11 mouse cellular contexts compared by ENCODE assay signal in the genomic region with DNA sequence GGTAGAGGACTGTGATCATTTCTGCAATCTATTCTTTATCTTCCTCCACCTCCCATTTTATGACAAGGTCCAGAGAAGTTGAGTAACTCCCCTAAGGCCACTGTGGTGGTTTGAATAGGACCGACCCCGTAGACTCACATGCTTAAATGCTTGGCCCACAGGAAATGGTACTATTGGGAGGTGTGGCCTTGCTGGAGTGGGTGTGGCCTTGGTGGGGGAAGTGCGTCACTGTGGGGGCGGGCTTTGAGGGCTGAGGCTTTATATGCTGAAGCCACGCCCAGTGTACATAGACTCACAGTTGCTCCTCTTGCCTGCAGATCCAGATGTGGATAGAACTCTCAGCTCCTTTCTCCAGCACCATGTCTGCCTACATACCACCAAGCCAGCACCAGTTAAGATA. TPM values are rescaled to one million over a fixed set of nuclear protein-coding genes. Genes with fewer than 3 reads are reported as not detected.
DNase-seq lines count a peak whose midpoint lies in the region; ATAC-seq lines count a peak whose summit lies in the region.
"Had no signal": no experiment of that assay in that cellular context is flagged by ENCODE, and none has a peak within 500 bp of the region (broad histone marks: within the 10 kb centered on the region; RNA-seq: fewer than 3 reads in every experiment).

No protein-coding gene starts in this region.

- H3K4me2 ChIP-seq in kidney, embryonic 16.5 days (replicated peaks; ENCODE audit: low read depth, low read length) = peak overlapping the region; percentile 39; the same call in 1 of the 2 replicates

- H3K4me1 ChIP-seq in kidney, embryonic 16.5 days (ENCODE audit: insufficient read depth, low read length) = peaks cover 30% of the 10 kb centered on the region

- no peak overlapping the region for H3K9ac ChIP-seq in kidney, embryonic 16.5 days (replicated peaks; ENCODE audit: low read length)

- WGBS in kidney, embryonic 16.5 days = 77% methylated on average over 5 of the region's 5 CpGs

- H3K27me3 ChIP-seq in kidney, embryonic 16.5 days (ENCODE audit: insufficient read depth, low read length) = no peaks in the 10 kb centered on the region

- ATAC-seq in kidney, embryonic 16.5 days (ENCODE audit: low FRiP score, low TSS enrichment) = peak; percentile 25
- 0 out of 2 replicates have a peak, but pooled peaks have one; percentile 18 for ATAC-seq in megakaryocyte, adult 5-6 weeks (ENCODE audit: poor library complexity, severe bottlenecking)

- no peak for DNase-seq in kidney, adult 9 months
- DNase-seq in 3134 (ENCODE audit: extremely low read depth, insufficient read length, low spot score) = peak; percentile 28
- DNase-seq in A20 (ENCODE audit: low read depth, low spot score) = peak; percentile 12
- no peak for DNase-seq in layer of hippocampus, adult 9-11 months
- no peak for DNase-seq in layer of hippocampus, postnatal 25 days (ENCODE audit: extremely low spot score in 1 of 2, low spot score in 1 of 2)
- DNase-seq: cerebellum, postnatal 14 days; heart, adult 2 months had no signal

- no peaks in the 10 kb centered on the region; the same call in 1 of the 2 replicates for H3K9me3 ChIP-seq in kidney, embryonic 16.5 days (ENCODE audit: low read length)

- H3K4me3 ChIP-seq in kidney, embryonic 16.5 days (ENCODE audit: low read length) = no peak overlapping the region
- H3K4me3 ChIP-seq: heart, adult 2 months had no signal

- no peaks in the 10 kb centered on the region for H3K36me3 ChIP-seq in kidney, embryonic 16.5 days (ENCODE audit: insufficient read depth, low read length)
- H3K36me3 ChIP-seq: G1E had no signal

- H3K27ac ChIP-seq in kidney, embryonic 16.5 days (ENCODE audit: low read length) = peak overlapping the region; percentile 89
- H3K27ac ChIP-seq: heart, adult 2 months; macrophage had no signal

RNA-seq across cellular contexts. Expression of gene Bdkrb2, which starts 51.9 kb away (rescaled TPM):
- polyA plus RNA-seq in kidney, embryonic 16.5 days (2015; fragmentation: Nextera tagmentation; extraction: Ambion mirVana) = 1.7 and 1.9 TPM in 2 replicates
- total RNA-seq in megakaryocyte, adult 5-6 weeks (2015) = not detected in 2 replicates
- not detected in 2 replicates for total RNA-seq in megakaryocyte, adult 5-6 weeks (2017)
- under 1 TPM; 0.31 to 0.44 TPM for total RNA-seq in layer of hippocampus, postnatal 25 days (2021)
- polyA plus RNA-seq: macrophage had no signal

RNA-seq across cellular contexts. Expression of gene D430019H16Rik, which starts 57.5 kb away (rescaled TPM):
- 1.3 and 1.4 TPM in 2 replicates for polyA plus RNA-seq in kidney, embryonic 16.5 days (2015; fragmentation: Nextera tagmentation; extraction: Ambion mirVana)
- not detected in 2 replicates for total RNA-seq in megakaryocyte, adult 5-6 weeks (2015)
- 0.04 TPM in 1 of 2 replicates, not detected in the other for total RNA-seq in megakaryocyte, adult 5-6 weeks (2017)
- total RNA-seq in layer of hippocampus, postnatal 25 days (2021) = 100 to 1,000 TPM; 122 to 131 TPM
- polyA plus RNA-seq: G1E, macrophage had no signal

Comparison
In these comparisons a context has a peak if more than half of its experiments do, and no peak if none do; other contexts are left out.
1. DNase-seq: peak in 3134 (single experiment) and A20 (single experiment); none in kidney, adult 9 months (single experiment), layer of hippocampus, adult 9-11 months (single experiment) and layer of hippocampus, postnatal 25 days (0 of 2).
2. RNA of gene D430019H16Rik, which starts 57.5 kb away (total RNA-seq): 122 to 131 TPM in layer of hippocampus, postnatal 25 days; 0.04 TPM in megakaryocyte, adult 5-6 weeks; every median in the first group is over 100 times any median in the second.